Mouse (Mus musculus): ENCODE data around the gene Grb2. TPM values are rescaled to one million over a fixed set of nuclear protein-coding genes. Genes with fewer than 3 reads are reported as not detected.

The Grb2 gene
- polyA plus RNA-seq (2016; fragmentation: Nextera tagmentation; extraction: Ambion mirVana) = 137 and 149 TPM in 2 replicates

DNA sequence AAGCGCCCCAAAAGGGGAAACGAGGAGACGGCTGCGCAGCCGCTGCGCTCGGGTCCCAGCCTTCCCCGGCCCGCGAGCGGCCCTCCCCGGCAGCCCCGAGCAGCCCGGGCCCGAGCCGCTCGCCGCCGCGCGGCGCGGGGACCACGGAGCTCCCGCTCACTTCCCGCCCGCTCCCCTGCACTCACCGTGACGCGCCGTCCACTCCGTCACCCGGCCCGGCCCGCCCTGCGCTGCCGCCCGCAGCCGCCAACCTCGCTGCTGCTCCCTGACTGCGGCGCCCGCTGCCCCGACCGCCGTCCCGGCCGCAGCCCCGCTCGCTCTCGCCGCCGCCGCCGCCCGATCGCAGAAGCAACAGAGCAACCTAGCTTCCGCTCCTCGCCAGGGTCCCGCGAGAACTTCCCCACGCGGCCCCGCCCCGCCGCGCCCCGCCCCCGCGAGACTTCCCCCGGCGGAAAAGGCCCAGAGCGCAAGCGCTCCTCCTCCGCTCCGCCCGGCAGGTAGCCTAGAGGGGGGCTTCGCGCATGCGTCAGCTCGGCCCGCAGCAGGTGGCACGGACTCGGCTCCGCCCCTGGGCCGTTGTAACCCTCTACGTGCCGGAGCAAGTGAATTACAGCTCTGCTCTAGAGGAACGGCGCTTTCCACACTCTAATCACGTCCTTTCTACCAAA is at the start of gene Grb2:
Gene Grb2 (minus strand): TSS at position 389 of the 668 bp plus-strand sequence.
- WGBS = under 1% methylated on average over 73 of the region's 91 CpGs
- peak within 1 kb of the TSS; percentile 83 for H3K4me2 ChIP-seq (replicated peaks)

DNA sequence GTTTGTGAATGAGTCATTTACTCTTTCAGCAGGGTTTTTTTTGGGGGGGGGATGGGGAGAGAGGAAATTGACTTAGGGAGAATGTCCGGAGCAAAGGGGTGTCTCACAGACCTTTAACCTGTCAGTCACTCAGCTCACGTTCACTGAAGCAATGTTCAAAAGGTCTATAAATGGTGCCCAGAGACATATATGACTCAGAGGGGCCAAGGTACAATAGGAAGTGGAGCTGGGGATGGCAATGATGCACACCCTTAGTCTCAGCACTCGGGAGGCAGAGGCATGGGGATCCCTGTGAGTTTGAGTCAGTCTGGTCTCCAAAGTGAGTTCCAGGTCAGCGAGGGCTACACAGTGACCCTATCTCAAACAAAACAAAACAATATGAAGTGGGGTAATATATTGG is 45.1 kb upstream of the Grb2 start:
- no peak for ATAC-seq (ENCODE audit: low FRiP score, low read depth)
- H3K4me1 ChIP-seq = peaks cover 7% of the 10 kb centered on the region
- no peak overlapping the region for H3K4me3 ChIP-seq
- no peaks in the 10 kb centered on the region for H3K27me3 ChIP-seq
- 86% methylated on average over 4 of the region's 4 CpGs for WGBS
- H3K4me2 ChIP-seq (replicated peaks) = no peak overlapping the region
- no peaks in the 10 kb centered on the region for H3K9me3 ChIP-seq
- no peak overlapping the region for H3K27ac ChIP-seq (replicated peaks)
- no peaks in the 10 kb centered on the region for H3K36me3 ChIP-seq
- no peak overlapping the region for H3K9ac ChIP-seq (replicated peaks)

More for the DNA sequence above, at the start of gene Grb2:
- H3K27me3 ChIP-seq = no peaks in the 10 kb centered on the region
- H3K4me3 ChIP-seq = peak within 1 kb of the TSS; percentile 97
- H3K9me3 ChIP-seq = no peaks in the 10 kb centered on the region
- H3K9ac ChIP-seq (replicated peaks) = peak within 1 kb of the TSS; percentile 98
- H3K36me3 ChIP-seq = no peaks in the 10 kb centered on the region
- peak within 1 kb of the TSS; percentile 96 for H3K27ac ChIP-seq (replicated peaks)
- ATAC-seq (ENCODE audit: low FRiP score, low read depth) = peak; percentile 93
- peaks cover 26% of the 10 kb centered on the region for H3K4me1 ChIP-seq

DNA sequence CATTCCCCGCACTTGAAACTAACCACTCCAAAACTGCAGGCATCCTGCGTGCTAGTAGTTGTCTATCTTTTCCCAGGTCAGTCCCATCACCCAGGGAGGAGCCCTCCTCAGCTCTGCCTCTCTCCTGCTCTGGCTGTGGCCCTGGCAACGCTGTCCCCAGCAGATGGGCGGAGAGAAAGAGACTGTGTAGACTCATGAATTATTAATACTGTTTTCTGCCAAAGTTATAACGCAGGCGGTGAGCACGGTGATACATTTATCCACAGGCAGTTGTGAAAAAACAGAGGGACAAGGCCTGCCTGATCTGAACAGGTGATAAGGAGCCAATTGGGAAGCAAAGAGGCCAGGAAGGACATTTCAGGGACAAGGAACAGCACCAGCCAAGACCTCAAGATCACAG is 44.3 kb upstream of the Grb2 start:
- 40% methylated on average over 7 of the region's 7 CpGs for WGBS
- Histone ChIP-seq H3K27ac (replicated peaks) (0 out of 2 replicates have a peak overlapping the region, but pooled peaks have one; percentile 3), H3K36me3 (no peaks in the 10 kb centered on the region), H3K4me3 (no peak overlapping the region), H3K27me3 (no peaks in the 10 kb centered on the region), H3K4me2 (replicated peaks) (no peak overlapping the region), H3K9me3 (no peaks in the 10 kb centered on the region), H3K4me1 (peaks cover 11% of the 10 kb centered on the region), H3K9ac (replicated peaks) (no peak overlapping the region)
- ATAC-seq (ENCODE audit: low FRiP score, low read depth) = 0 out of 2 replicates have a peak, but pooled peaks have one; percentile 30

DNA sequence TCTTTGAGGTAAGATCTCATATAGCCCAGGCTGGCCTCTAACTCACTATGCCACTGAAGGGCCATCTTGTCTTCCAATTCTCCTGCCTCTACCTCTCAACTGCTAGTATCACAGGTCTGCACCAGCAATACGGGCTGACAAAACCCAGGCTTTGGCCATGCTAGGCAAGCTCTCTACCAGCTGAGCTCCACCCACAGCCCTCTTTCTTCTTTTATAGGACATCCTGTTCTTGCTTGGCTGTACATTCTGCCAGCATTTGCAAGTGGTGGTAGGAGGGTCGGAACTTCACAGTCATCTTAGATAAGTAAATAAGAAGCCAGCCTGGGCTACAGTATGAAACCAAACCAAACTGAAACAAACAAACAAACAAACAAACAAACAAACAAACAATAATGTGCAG is 43.3 kb upstream of the Grb2 start:
- H3K9me3 ChIP-seq = no peaks in the 10 kb centered on the region
- no peaks in the 10 kb centered on the region for H3K36me3 ChIP-seq
- ATAC-seq (ENCODE audit: low FRiP score, low read depth) = no peak
- WGBS = 74% methylated on average over 2 of the region's 2 CpGs
- H3K4me1 ChIP-seq = peaks cover 16% of the 10 kb centered on the region
- no peak overlapping the region for H3K9ac ChIP-seq (replicated peaks)
- H3K27ac ChIP-seq (replicated peaks) = no peak overlapping the region
- H3K27me3 ChIP-seq = no peaks in the 10 kb centered on the region
- no peak overlapping the region for H3K4me2 ChIP-seq (replicated peaks)
- no peak overlapping the region for H3K4me3 ChIP-seq

DNA sequence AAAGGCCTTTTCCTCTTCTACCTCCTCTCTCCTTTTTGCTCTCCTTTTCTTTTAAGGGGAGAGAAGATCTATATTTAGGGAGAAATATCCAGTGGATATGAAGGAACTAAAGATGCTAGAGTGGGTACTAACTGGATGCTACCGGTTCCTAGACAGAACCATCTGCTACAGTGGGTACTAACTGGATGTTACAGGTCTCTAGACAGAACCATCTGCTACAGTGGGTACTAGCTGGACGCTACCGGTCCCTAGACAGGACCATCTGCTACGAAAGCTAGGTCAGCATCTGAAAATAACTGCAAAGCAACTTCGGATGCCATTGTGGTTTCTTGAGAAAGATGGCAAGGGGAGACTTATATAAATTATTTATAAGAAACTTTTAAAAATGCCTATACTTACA is 41.4 kb upstream of the Grb2 start:
- no peaks in the 10 kb centered on the region for H3K27me3 ChIP-seq
- H3K36me3 ChIP-seq = no peaks in the 10 kb centered on the region
- WGBS = 91% methylated on average over 5 of the region's 5 CpGs
- peaks cover 16% of the 10 kb centered on the region for H3K4me1 ChIP-seq
- no peak for ATAC-seq (ENCODE audit: low FRiP score, low read depth)
- H3K4me2 ChIP-seq (replicated peaks) = no peak overlapping the region
- no peak overlapping the region for H3K4me3 ChIP-seq
- H3K9me3 ChIP-seq = no peaks in the 10 kb centered on the region
- no peak overlapping the region for H3K27ac ChIP-seq (replicated peaks)
- no peak overlapping the region for H3K9ac ChIP-seq (replicated peaks)

DNA sequence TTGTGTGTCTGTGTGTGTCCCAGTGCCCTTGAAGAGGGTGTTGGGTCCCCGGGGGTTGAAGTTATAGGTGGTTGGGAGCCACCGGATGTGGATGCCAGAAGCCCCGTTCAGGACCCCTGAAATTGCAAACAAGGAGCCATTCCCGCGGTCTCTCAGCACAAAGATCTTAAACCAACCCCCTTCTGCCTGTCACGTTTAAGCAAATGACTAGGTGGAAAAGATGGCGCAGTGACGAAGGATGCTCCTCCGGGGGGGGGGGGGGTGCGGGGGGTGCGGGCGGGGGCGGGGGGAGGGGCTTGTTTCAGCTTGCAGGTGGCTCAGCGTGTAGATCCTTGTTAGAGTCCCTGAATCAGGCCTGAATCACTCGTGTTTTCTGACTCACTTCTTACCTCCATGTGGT is 39.0 kb upstream of the Grb2 start:
- Histone ChIP-seq H3K36me3 (no peaks in the 10 kb centered on the region), H3K4me3 (0 out of 2 replicates have a peak overlapping the region, but pooled peaks have one; percentile 19), H3K9me3 (no peaks in the 10 kb centered on the region), H3K27me3 (no peaks in the 10 kb centered on the region), H3K27ac (replicated peaks) (no peak overlapping the region), H3K9ac (replicated peaks) (peak overlapping the region; percentile 25; the same call in 1 of the 2 replicates), H3K4me2 (replicated peaks) (peak overlapping the region; percentile 42), H3K4me1 (peaks cover 9% of the 10 kb centered on the region)
- no peak for ATAC-seq (ENCODE audit: low FRiP score, low read depth)
- 11% methylated on average over 15 of the region's 15 CpGs for WGBS

DNA sequence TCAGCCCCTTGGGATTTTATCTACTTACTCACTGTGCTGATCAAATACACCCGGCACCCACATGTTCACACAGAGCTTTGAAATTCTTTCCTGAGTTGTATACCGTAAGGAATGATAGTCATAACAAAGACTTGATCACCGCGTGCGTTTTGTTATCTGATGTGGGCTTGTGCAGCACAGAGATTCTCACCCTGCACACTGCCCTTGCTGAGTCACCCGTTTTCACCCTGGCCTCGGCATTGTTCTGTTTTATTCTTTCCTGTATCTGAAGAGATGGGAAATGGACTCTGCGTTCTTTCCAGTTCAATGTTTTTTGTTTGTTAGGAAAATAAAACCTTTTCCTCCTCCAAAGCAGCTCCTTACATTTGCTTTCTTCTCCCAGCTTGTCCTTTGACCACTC is 38.4 kb upstream of the Grb2 start:
- Histone ChIP-seq H3K4me1 (peaks cover 9% of the 10 kb centered on the region; the same call in 1 of the 2 replicates), H3K36me3 (no peaks in the 10 kb centered on the region), H3K27me3 (no peaks in the 10 kb centered on the region), H3K27ac (replicated peaks) (no peak overlapping the region), H3K4me3 (no peak overlapping the region), H3K4me2 (replicated peaks) (no peak overlapping the region), H3K9me3 (no peaks in the 10 kb centered on the region), H3K9ac (replicated peaks) (no peak overlapping the region)
- WGBS = 55% methylated on average over 8 of the region's 8 CpGs
- no peak for ATAC-seq (ENCODE audit: low FRiP score, low read depth)

DNA sequence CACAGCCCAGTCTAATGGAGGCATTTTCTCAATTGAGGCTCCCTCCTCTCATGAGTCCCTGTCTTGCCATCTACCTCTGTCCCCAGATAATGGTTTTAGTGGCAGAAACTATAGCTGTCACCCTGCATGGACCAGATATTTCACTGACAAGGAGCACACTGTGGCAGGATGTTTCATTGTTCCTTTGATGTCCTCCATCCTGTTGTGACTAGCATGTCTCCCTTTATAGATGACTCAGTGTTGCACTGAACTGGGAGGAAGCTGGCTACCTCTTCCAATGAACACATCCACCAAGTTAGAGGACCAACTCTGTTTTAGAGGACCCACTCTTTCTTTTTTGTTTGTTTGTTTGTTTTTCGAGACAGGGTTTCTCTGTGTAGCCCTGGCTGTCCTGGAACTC is 37.7 kb upstream of the Grb2 start:
- ATAC-seq (ENCODE audit: low FRiP score, low read depth) = no peak
- Histone ChIP-seq H3K4me1 (peaks cover 9% of the 10 kb centered on the region; the same call in 1 of the 2 replicates), H3K27ac (replicated peaks) (no peak overlapping the region), H3K27me3 (no peaks in the 10 kb centered on the region), H3K4me2 (replicated peaks) (no peak overlapping the region), H3K9me3 (no peaks in the 10 kb centered on the region), H3K36me3 (no peaks in the 10 kb centered on the region), H3K4me3 (no peak overlapping the region), H3K9ac (replicated peaks) (no peak overlapping the region)
- 80% methylated on average over 1 of the region's 1 CpGs for WGBS

DNA sequence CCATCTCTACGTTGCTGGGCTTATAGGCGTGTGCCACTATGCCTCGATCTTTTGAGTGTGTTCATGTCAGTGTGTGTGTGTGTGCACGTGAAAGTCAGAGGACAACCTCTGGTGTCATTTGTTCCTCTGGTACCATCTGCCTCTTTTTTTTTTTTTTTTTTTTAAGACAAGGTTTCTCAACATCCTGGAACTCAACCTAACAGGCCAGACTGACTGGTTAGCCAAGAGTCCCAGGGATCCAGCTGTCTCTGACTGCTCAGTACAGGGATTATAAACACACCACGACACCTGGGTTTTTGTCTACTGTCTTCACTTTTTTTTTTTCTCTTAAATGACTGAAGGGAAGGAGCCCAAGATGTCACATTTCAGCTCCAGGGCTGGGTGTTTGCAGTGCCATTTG is 36.0 kb upstream of the Grb2 start:
- Histone ChIP-seq H3K4me1 (peaks cover 9% of the 10 kb centered on the region; the same call in 1 of the 2 replicates), H3K27me3 (no peaks in the 10 kb centered on the region), H3K9me3 (no peaks in the 10 kb centered on the region), H3K4me2 (replicated peaks) (no peak overlapping the region), H3K36me3 (no peaks in the 10 kb centered on the region), H3K27ac (replicated peaks) (no peak overlapping the region), H3K9ac (replicated peaks) (no peak overlapping the region), H3K4me3 (no peak overlapping the region)
- no peak for ATAC-seq (ENCODE audit: low FRiP score, low read depth)
- WGBS = 90% methylated on average over 5 of the region's 5 CpGs

DNA sequence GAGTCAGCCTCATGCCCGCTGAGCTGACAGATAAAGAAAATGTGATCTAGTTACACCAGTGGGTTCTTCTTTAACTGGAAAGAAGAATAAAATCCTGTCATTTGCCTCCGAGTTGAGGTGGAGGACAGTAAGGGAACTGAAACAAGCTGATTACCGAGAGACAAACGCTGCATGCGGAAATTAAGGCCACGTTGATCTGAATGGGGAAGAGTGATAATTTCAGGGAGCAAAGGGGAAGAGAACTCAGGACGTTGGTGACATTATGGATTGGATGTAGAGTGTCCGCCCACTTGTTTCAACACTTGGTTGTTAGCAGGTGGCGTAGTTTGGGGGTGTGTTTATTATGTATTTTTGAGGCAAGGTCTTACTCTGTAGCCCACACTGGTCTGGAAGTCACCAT is 34.5 kb upstream of the Grb2 start:
- no peak overlapping the region for H3K4me2 ChIP-seq (replicated peaks)
- no peaks in the 10 kb centered on the region for H3K36me3 ChIP-seq
- 87% methylated on average over 9 of the region's 9 CpGs for WGBS
- no peak overlapping the region for H3K9ac ChIP-seq (replicated peaks)
- H3K9me3 ChIP-seq = no peaks in the 10 kb centered on the region
- H3K27ac ChIP-seq (replicated peaks) = no peak overlapping the region
- no peaks in the 10 kb centered on the region for H3K27me3 ChIP-seq
- no peak for ATAC-seq (ENCODE audit: low FRiP score, low read depth)
- peaks cover 18% of the 10 kb centered on the region for H3K4me1 ChIP-seq
- H3K4me3 ChIP-seq = no peak overlapping the region

DNA sequence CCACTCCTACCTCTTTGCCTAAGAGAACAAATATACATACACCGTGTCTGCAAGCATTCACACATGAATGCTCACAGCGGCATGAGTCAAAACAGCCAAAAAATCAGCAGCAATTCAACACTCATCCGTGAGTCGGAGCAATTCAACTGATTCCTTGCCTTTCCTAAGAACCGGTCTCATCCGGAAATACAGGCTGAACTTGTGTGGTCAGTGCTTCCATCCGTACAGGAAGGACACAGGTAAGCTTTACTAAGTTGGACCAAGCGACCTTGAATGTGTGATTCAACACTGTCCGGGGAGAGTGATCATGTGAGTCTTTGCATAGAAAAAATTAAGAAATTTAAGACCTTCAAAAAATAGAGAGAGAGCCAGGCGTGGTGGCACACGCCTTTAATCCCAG is 32.7 kb upstream of the Grb2 start:
- Histone ChIP-seq H3K27ac (replicated peaks) (no peak overlapping the region), H3K4me1 (peaks cover 14% of the 10 kb centered on the region), H3K36me3 (no peaks in the 10 kb centered on the region), H3K9ac (replicated peaks) (no peak overlapping the region), H3K4me2 (replicated peaks) (no peak overlapping the region), H3K4me3 (no peak overlapping the region), H3K9me3 (no peaks in the 10 kb centered on the region), H3K27me3 (no peaks in the 10 kb centered on the region)
- WGBS = 92% methylated on average over 11 of the region's 11 CpGs
- no peak for ATAC-seq (ENCODE audit: low FRiP score, low read depth)

DNA sequence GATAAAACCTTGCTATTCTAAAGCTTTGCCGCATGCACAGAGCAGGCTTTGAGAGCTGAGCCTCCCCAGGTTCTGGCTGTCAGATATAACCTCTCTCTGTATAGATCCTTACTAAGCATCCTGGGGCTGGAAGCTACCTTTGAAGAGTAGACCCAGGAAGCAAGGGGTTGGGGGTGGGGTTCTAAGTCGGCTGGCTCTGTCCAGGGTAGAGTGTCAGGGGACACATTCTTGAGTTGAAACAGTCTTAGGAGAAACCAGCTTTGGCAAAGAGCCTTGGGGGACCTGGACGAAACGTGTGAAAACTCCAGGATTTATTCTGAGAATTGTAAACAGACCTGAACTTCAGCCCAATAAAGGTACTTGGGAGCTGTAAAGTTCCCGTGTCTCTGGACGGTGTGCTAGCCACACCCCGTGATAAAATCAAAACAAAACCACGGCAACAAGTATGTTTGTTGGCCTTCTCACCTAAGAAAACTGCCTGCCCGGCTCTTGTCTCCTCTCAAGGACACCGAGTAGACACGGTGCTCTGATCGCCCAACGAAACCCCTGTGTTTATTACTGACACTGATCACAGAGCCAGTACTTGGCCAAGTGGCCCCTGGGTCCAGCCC is 30.0 kb upstream of the Grb2 start:
- ATAC-seq (ENCODE audit: low FRiP score, low read depth) = no peak
- peak overlapping the region; percentile 56 for H3K27ac ChIP-seq (replicated peaks)
- no peak overlapping the region for H3K4me3 ChIP-seq
- no peaks in the 10 kb centered on the region for H3K27me3 ChIP-seq
- H3K4me1 ChIP-seq = peaks cover 18% of the 10 kb centered on the region
- no peaks in the 10 kb centered on the region for H3K9me3 ChIP-seq
- H3K4me2 ChIP-seq (replicated peaks) = 0 out of 2 replicates have a peak overlapping the region, but pooled peaks have one; percentile 7
- 56% methylated on average over 13 of the region's 13 CpGs for WGBS
- no peak overlapping the region for H3K9ac ChIP-seq (replicated peaks)
- H3K36me3 ChIP-seq = no peaks in the 10 kb centered on the region

All from midbrain, embryonic 12.5 days (tissue).